30 mouse cellular contexts compared by ENCODE assay signal in the genomic region with DNA sequence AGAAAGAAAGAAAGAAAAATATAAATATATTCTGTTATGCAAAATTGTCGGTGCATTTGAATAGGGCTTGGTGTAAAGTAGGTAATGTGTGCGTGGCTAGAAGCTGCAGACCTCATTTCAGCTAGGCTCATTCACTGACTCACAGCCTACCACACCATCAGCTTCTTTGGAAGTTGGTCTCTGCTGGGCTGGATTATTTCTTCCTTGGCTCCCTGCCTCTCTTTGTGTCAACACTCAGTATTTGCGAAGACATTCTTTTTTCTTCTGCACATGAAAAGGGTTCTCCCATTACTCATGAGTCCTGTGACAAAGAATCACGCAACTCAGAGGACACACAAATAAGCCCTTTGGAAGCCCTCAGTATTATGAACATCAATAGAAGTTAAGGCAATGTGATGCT. TPM values are rescaled to one million over a fixed set of nuclear protein-coding genes. Genes with fewer than 3 reads are reported as not detected.
DNase-seq lines count a peak whose midpoint lies in the region; ATAC-seq and TF ChIP-seq lines count a peak whose summit lies in the region.
"Had no signal": no experiment of that assay in that cellular context is flagged by ENCODE, and none has a peak within 500 bp of the region (broad histone marks: within the 10 kb centered on the region; RNA-seq: fewer than 3 reads in every experiment).

No protein-coding gene starts in this region.

- no peaks in the 10 kb centered on the region for H3K27me3 ChIP-seq in lung, postnatal 0 days (replicated peaks; ENCODE audit: insufficient read depth, low read length)
- H3K27me3 ChIP-seq: forebrain, embryonic 13.5 days; heart, embryonic 15.5 days; hindbrain, embryonic 13.5 days; limb, embryonic 12.5 days; liver, embryonic 13.5 days; megakaryocyte, embryonic 14.5 days; midbrain, embryonic 12.5 days; neural tube, embryonic 12.5 days had no signal

- 0 out of 2 replicates have a peak, but pooled peaks have one; percentile 23 for TF ChIP-seq POLR2A in embryonic fibroblast, embryonic 13.5 days (IDR thresholded peaks at IDR 0.05; ENCODE audit: low read depth, low read length)

- H3K4me2 ChIP-seq in lung, postnatal 0 days (replicated peaks; ENCODE audit: low read depth, low read length) = no peak overlapping the region
- H3K4me2 ChIP-seq: forebrain, embryonic 13.5 days; heart, embryonic 15.5 days; hindbrain, embryonic 13.5 days; limb, embryonic 12.5 days; liver, embryonic 13.5 days; midbrain, embryonic 12.5 days; neural tube, embryonic 12.5 days had no signal

- intact Hi-C loops in heart, postnatal 10 days (cut with DNase I) = no loop called here

- no peaks in the 10 kb centered on the region for H3K9me3 ChIP-seq in lung, postnatal 0 days (ENCODE audit: low read length)
- H3K9me3 ChIP-seq: forebrain, embryonic 13.5 days; heart, embryonic 10.5 days; heart, embryonic 15.5 days; hindbrain, embryonic 13.5 days; limb, embryonic 12.5 days; liver, embryonic 13.5 days; megakaryocyte, embryonic 14.5 days; midbrain, embryonic 12.5 days; neural tube, embryonic 12.5 days had no signal

- H3K27ac ChIP-seq in lung, postnatal 0 days (ENCODE audit: low read length) = no peak overlapping the region
- peak overlapping the region; percentile 53 for H3K27ac ChIP-seq in embryonic fibroblast, embryonic 13.5 days (ENCODE audit: insufficient read depth, low read length)
- H3K27ac ChIP-seq: forebrain, embryonic 13.5 days; heart, embryonic 10.5 days; heart, embryonic 15.5 days; hindbrain, embryonic 13.5 days; left cerebral cortex, adult 2 months; limb, embryonic 12.5 days; liver, embryonic 13.5 days; midbrain, embryonic 12.5 days; neural tube, embryonic 12.5 days had no signal

- peak; percentile 21; the same call in 1 of the 2 replicates for ATAC-seq in lung, postnatal 0 days
- ATAC-seq in CD4-positive, CD25-positive, alpha-beta regulatory T cell, adult 4 months = no peak
- ATAC-seq: forebrain, embryonic 13.5 days; intestine, embryonic 16.5 days had no signal

- TF ChIP-seq EP300 in lung, postnatal 0 days (IDR thresholded peaks at IDR 0.05) = no peak

- WGBS in lung, postnatal 0 days = 52% methylated on average over 4 of the region's 4 CpGs

- H3K4me1 ChIP-seq in lung, postnatal 0 days (ENCODE audit: insufficient read depth, low read depth, low read length) = no peaks in the 10 kb centered on the region
- H3K4me1 ChIP-seq in embryonic fibroblast, embryonic 13.5 days (ENCODE audit: control insufficient read depth, insufficient read depth, low read length) = peaks cover 20% of the 10 kb centered on the region
- H3K4me1 ChIP-seq: forebrain, embryonic 13.5 days; heart, embryonic 10.5 days; heart, embryonic 15.5 days; hindbrain, embryonic 13.5 days; liver, embryonic 13.5 days; megakaryocyte, embryonic 14.5 days; midbrain, embryonic 12.5 days; neural tube, embryonic 12.5 days had no signal

- DNase-seq in heart, postnatal 4 days = peak; percentile 12
- DNase-seq in heart, postnatal 10 days = no peak
- no peak for DNase-seq in lung, postnatal 0 days (ENCODE audit: low spot score)
- no peak for DNase-seq in lung, postnatal 14 days
- DNase-seq in 3T3-L1 (ENCODE audit: low read depth, low spot score) = peak; percentile 93
- no peak for DNase-seq in cerebellum, adult 11-12 months
- DNase-seq: adrenal gland, postnatal 14 days; cerebellum, adult 11 months; cerebellum, postnatal 14 days; gastrocnemius, postnatal 25 days; heart, adult 11 months; heart, postnatal 36 days; kidney, adult 9 months; kidney, postnatal 10 days; liver, embryonic 13.5 days; right cerebral cortex, postnatal 4 days; thymus, postnatal 14 days had no signal

- no peak overlapping the region for H3K4me3 ChIP-seq in lung, postnatal 0 days (ENCODE audit: low read depth, low read length)
- H3K4me3 ChIP-seq in embryonic fibroblast, embryonic 13.5 days (ENCODE audit: insufficient read depth, low read length) = no peak overlapping the region
- H3K4me3 ChIP-seq: forebrain, embryonic 13.5 days; heart, embryonic 10.5 days; heart, embryonic 15.5 days; hindbrain, embryonic 13.5 days; left cerebral cortex, adult 2 months; limb, embryonic 12.5 days; liver, embryonic 13.5 days; megakaryocyte, embryonic 14.5 days; midbrain, embryonic 12.5 days; myocyte; neural tube, embryonic 12.5 days had no signal

- no peak for TF ChIP-seq CTCF in lung, postnatal 0 days (IDR thresholded peaks at IDR 0.05)
- TF ChIP-seq CTCF in embryonic fibroblast, embryonic 13.5 days (IDR thresholded peaks at IDR 0.05; ENCODE audit: borderline replicate concordance, insufficient read depth, low read length) = no peak

- no peaks in the 10 kb centered on the region for H3K36me3 ChIP-seq in lung, postnatal 0 days (ENCODE audit: insufficient read depth, low read length)
- H3K36me3 ChIP-seq: heart, embryonic 10.5 days; heart, embryonic 15.5 days; hindbrain, embryonic 13.5 days; limb, embryonic 12.5 days; liver, embryonic 13.5 days; midbrain, embryonic 12.5 days; neural tube, embryonic 12.5 days had no signal

- no peak overlapping the region for H3K9ac ChIP-seq in lung, postnatal 0 days (replicated peaks; ENCODE audit: low read depth)
- H3K9ac ChIP-seq: forebrain, embryonic 13.5 days; heart, embryonic 15.5 days; hindbrain, embryonic 13.5 days; limb, embryonic 12.5 days; liver, embryonic 13.5 days; midbrain, embryonic 12.5 days; neural tube, embryonic 12.5 days had no signal

RNA-seq across cellular contexts. Expression of gene Met, which starts 37.8 kb away (rescaled TPM):
- 1 to 10 TPM; 4.3 to 5.1 TPM for total RNA-seq in heart, postnatal 4 days (2021)
- 1 to 10 TPM; 3.1 to 4.7 TPM for total RNA-seq in heart, postnatal 10 days (2021)
- 9.3 and 9.5 TPM in 2 replicates for polyA plus RNA-seq in lung, postnatal 0 days (2015; fragmentation: Nextera tagmentation; extraction: Ambion mirVana)
- 14.7 TPM in 2 replicates for polyA plus RNA-seq in embryonic fibroblast, embryonic 13.5 days (2011; ENCODE audit: insufficient read length, low read depth, missing spikeins)
- under 1 TPM in 1 of 2 experiments, not detected in 1; 0.28 TPM for polyA plus RNA-seq in CD4-positive, CD25-positive, alpha-beta regulatory T cell, adult 4 months (2017; shearing (Covaris generic))

Comparison
In these comparisons a context has a peak if more than half of its experiments do, and no peak if none do; other contexts are left out.
1. DNase-seq: peak in heart, postnatal 4 days (single experiment) and 3T3-L1 (single experiment); none in heart, postnatal 10 days (0 of 2), lung, postnatal 0 days (single experiment), lung, postnatal 14 days (single experiment) and cerebellum, adult 11-12 months (single experiment).